ENCODE assay signal across 8 mouse cellular contexts in the genomic region with DNA sequence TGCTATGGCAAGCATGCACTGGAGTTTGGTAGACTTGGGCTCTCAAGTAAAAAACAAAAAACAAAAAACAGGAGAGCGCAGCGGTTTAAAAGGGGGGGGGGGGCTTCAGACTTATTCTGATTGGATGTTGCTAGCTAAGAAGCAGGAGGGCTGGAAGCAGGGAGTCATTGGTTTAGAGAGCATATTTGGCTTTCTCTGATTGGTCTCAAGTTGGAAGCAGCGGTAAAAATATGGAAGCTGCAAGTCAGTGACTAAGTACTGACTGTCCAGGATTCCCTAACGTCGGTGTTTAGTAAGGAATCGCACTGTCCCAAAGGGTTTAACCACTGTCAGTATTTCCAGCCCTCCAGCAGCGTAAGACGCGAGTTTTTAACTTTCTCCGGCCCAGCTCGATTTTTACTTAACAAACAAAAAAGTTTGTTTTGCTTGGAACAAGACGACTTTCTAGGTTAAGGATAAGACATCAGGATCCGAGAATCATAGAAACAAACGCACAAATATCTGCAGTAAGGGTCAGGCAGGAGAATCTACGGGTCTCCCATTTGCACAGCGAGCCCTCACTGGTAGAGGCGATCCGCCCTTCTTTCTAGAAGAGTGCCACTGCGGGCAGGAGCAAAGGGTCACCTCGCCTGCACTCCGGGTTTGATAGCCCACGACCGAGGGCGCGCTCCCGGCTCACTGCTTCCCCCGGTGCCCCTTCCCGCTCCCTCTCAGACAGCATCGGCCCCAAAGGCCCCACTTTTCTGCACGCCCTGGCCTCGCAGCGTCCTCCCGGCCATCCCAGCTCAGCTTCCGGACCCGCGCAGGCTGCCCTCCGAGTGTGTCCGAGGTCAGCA. TPM values are rescaled to one million over a fixed set of nuclear protein-coding genes. Genes with fewer than 3 reads are reported as not detected.
A peak's percentile ranks its signal among the peaks of the same experiment; 100 is the strongest.
DNase-seq lines count a peak whose midpoint lies in the region; ATAC-seq and TF ChIP-seq lines count a peak whose summit lies in the region.

No protein-coding gene starts in this region.

- H3K4me3 ChIP-seq in cortical plate, adult 2 months (ENCODE audit: insufficient read depth, low read length) = peak overlapping the region; percentile 89
- H3K4me3 ChIP-seq in limb, embryonic 12.5 days (replicated peaks) = peak overlapping the region; percentile 98
- peak overlapping the region; percentile 99 for H3K4me3 ChIP-seq in midbrain, embryonic 14.5 days (replicated peaks; ENCODE audit: low read depth, low read length)
- H3K4me3 ChIP-seq in stomach, embryonic 15.5 days (replicated peaks) = peak overlapping the region; percentile 98

- peak overlapping the region; percentile 100 for H3K9ac ChIP-seq in limb, embryonic 12.5 days (replicated peaks)
- peak overlapping the region; percentile 100 for H3K9ac ChIP-seq in midbrain, embryonic 14.5 days (replicated peaks; ENCODE audit: low read length)
- peak overlapping the region; percentile 99 for H3K9ac ChIP-seq in stomach, embryonic 15.5 days

- TF ChIP-seq POLR2A in cortical plate, adult 2 months (IDR thresholded peaks at IDR 0.05; ENCODE audit: extremely low read depth, insufficient read depth, low read length) = no peak

- H3K27me3 ChIP-seq in limb, embryonic 12.5 days = no peaks in the 10 kb centered on the region
- no peaks in the 10 kb centered on the region for H3K27me3 ChIP-seq in midbrain, embryonic 14.5 days (ENCODE audit: control insufficient read depth, insufficient read depth, low read length)
- no peaks in the 10 kb centered on the region for H3K27me3 ChIP-seq in stomach, embryonic 15.5 days (replicated peaks)

- H3K36me3 ChIP-seq in limb, embryonic 12.5 days = peaks cover 15% of the 10 kb centered on the region
- H3K36me3 ChIP-seq in midbrain, embryonic 14.5 days (ENCODE audit: control insufficient read depth, insufficient read depth, low read length) = peaks cover 14% of the 10 kb centered on the region
- H3K36me3 ChIP-seq in stomach, embryonic 15.5 days = peaks cover 8% of the 10 kb centered on the region; the same call in 1 of the 2 replicates

- H3K4me2 ChIP-seq in limb, embryonic 12.5 days = peak overlapping the region; percentile 76
- H3K4me2 ChIP-seq in midbrain, embryonic 14.5 days (ENCODE audit: low read length) = peak overlapping the region; percentile 82
- H3K4me2 ChIP-seq in stomach, embryonic 15.5 days = peak overlapping the region; percentile 71

- H3K27ac ChIP-seq in cortical plate, adult 2 months (ENCODE audit: insufficient read depth, low read length) = peak overlapping the region; percentile 98
- peak overlapping the region; percentile 99 for H3K27ac ChIP-seq in limb, embryonic 12.5 days
- H3K27ac ChIP-seq in midbrain, embryonic 14.5 days (replicated peaks; ENCODE audit: low read depth, low read length) = peak overlapping the region; percentile 100
- peak overlapping the region; percentile 98 for H3K27ac ChIP-seq in stomach, embryonic 15.5 days

- peaks cover 6% of the 10 kb centered on the region; the same call in 1 of the 2 replicates for H3K4me1 ChIP-seq in cortical plate, adult 2 months (ENCODE audit: control insufficient read depth, insufficient read depth, low read length)
- H3K4me1 ChIP-seq in limb, embryonic 12.5 days (replicated peaks) = peaks cover 39% of the 10 kb centered on the region
- peaks cover 38% of the 10 kb centered on the region for H3K4me1 ChIP-seq in midbrain, embryonic 14.5 days (ENCODE audit: control insufficient read depth, insufficient read depth, low read length)
- peaks cover 29% of the 10 kb centered on the region for H3K4me1 ChIP-seq in stomach, embryonic 15.5 days

- WGBS in limb, embryonic 12.5 days = under 1% methylated on average over 38 of the region's 38 CpGs
- WGBS in midbrain, embryonic 14.5 days = under 1% methylated on average over 38 of the region's 38 CpGs
- under 1% methylated on average over 38 of the region's 38 CpGs for WGBS in stomach, embryonic 15.5 days

- peak; percentile 60 for DNase-seq in layer of hippocampus, adult 11-12 months (ENCODE audit: low spot score)
- DNase-seq in layer of hippocampus, adult 9-10 months (ENCODE audit: low spot score) = no peak
- peak; percentile 68 for DNase-seq in kidney, adult 11 months
- peak; percentile 83 for DNase-seq in midbrain, embryonic 14.5 days

- TF ChIP-seq CTCF in cortical plate, adult 2 months (IDR thresholded peaks at IDR 0.05; ENCODE audit: extremely low read depth, insufficient read depth, low read length) = no peak

- no peaks in the 10 kb centered on the region for H3K9me3 ChIP-seq in limb, embryonic 12.5 days
- H3K9me3 ChIP-seq in midbrain, embryonic 14.5 days (ENCODE audit: control insufficient read depth, low read length) = no peaks in the 10 kb centered on the region
- no peaks in the 10 kb centered on the region for H3K9me3 ChIP-seq in stomach, embryonic 15.5 days

- ATAC-seq in granulocyte monocyte progenitor cell, adult 5-6 weeks (replicated peaks; ENCODE audit: poor library complexity, severe bottlenecking) = peak; percentile 64
- peak; percentile 58; the same call in 1 of the 2 replicates for ATAC-seq in limb, embryonic 12.5 days (ENCODE audit: insufficient number of reproducible peaks, insufficient read depth, low FRiP score, low TSS enrichment, low read depth)
- ATAC-seq in midbrain, embryonic 14.5 days (ENCODE audit: low FRiP score, low TSS enrichment) = peak; percentile 67
- peak; percentile 77 for ATAC-seq in stomach, embryonic 15.5 days (ENCODE audit: insufficient read depth, low FRiP score, low read depth)

RNA-seq across cellular contexts. Expression of a gene that starts 1.0 kb away (rescaled TPM):
- polyA plus RNA-seq in cortical plate, adult 2 months (2012; rRNA removed) = 35.0 and 35.1 TPM in 2 replicates
- 72.4 and 75.7 TPM in 2 replicates for total RNA-seq in granulocyte monocyte progenitor cell, adult 5-6 weeks (2014; fragmentation: Nextera tagmentation)
- total RNA-seq in granulocyte monocyte progenitor cell, adult 5-6 weeks (2017) = 79.6 and 80.6 TPM in 2 replicates
- polyA plus RNA-seq in limb, embryonic 12.5 days (2016; fragmentation: Nextera tagmentation; extraction: Ambion mirVana) = 26.3 and 32.6 TPM in 2 replicates
- 26.4 and 51.8 TPM in 2 replicates for polyA plus RNA-seq in midbrain, embryonic 14.5 days (2014; fragmentation: Nextera tagmentation; extraction: Ambion mirVana)
- 18.6 and 19.8 TPM in 2 replicates for polyA plus RNA-seq in stomach, embryonic 15.5 days (2015; fragmentation: Nextera tagmentation; extraction: Ambion mirVana)

RNA-seq across cellular contexts. Expression of a gene that starts 42.0 kb away (rescaled TPM):
- 0.06 TPM in 1 of 2 replicates, not detected in the other for polyA plus RNA-seq in cortical plate, adult 2 months (2012; rRNA removed)
- not detected in 2 replicates for total RNA-seq in granulocyte monocyte progenitor cell, adult 5-6 weeks (2014; fragmentation: Nextera tagmentation)
- not detected in 2 replicates for total RNA-seq in granulocyte monocyte progenitor cell, adult 5-6 weeks (2017)
- polyA plus RNA-seq in limb, embryonic 12.5 days (2016; fragmentation: Nextera tagmentation; extraction: Ambion mirVana) = not detected in 2 replicates
- 0.11 TPM in 1 of 2 replicates, not detected in the other for polyA plus RNA-seq in midbrain, embryonic 14.5 days (2014; fragmentation: Nextera tagmentation; extraction: Ambion mirVana)
- polyA plus RNA-seq in stomach, embryonic 15.5 days (2015; fragmentation: Nextera tagmentation; extraction: Ambion mirVana) = 0.54 and 0.62 TPM in 2 replicates
